Mouse (Mus musculus) effector memory CD4-positive, alpha-beta T cell, adult 5 months (primary cell): ENCODE data around the gene Tgm3. TPM values are rescaled to one million over a fixed set of nuclear protein-coding genes. Genes with fewer than 3 reads are reported as not detected.

Experiments used
- polyA plus RNA-seq: library from polyadenylated mRNA; unstranded; fragments of 100-300 nt; shearing (Covaris generic); gene quantifications from one replicate; pipeline ENCODE4 v1.2.1, GENCODE M21; 2017

Gene Tgm3
- polyA plus RNA-seq: not detected

GRCm38 (mm10) chr2:130012026-130012425, at the start of gene Tgm3:
Tgm3 (plus strand) TSS chr2:130012349.

Other genes starting within 250 kb of the Tgm3 start
- 4.8 TPM for gene Stk35, start 211.8 kb upstream of the Tgm3 start, polyA plus RNA-seq
- gene Tgm6, start 100.1 kb downstream of the Tgm3 start, polyA plus RNA-seq: not detected
- gene Snrpb, start 167.1 kb downstream of the Tgm3 start, polyA plus RNA-seq: 349 TPM
- gene Tmc2, start 182.8 kb downstream of the Tgm3 start, polyA plus RNA-seq: not detected